Comparison of ENCODE assay signal across 11 mouse cellular contexts in genomic region chr9:71667616-71668015, GRCm38 (mm10).
DNase-seq lines count a peak whose midpoint lies in the region; ATAC-seq and TF ChIP-seq lines count a peak whose summit lies in the region.
"Had no signal": no experiment of that assay in that cellular context is flagged by ENCODE, and none has a peak within 500 bp of the region (broad histone marks: within the 10 kb centered on the region; RNA-seq: fewer than 3 reads in every experiment).

No protein-coding gene starts in this region.

- ATAC-seq in intestine, embryonic 15.5 days, result peak; percentile 73
- peak; percentile 77 for ATAC-seq in lung, embryonic 16.5 days (ENCODE audit: low read depth)
- ATAC-seq in megakaryocyte-erythroid progenitor cell, adult 5-6 weeks (replicated peaks; ENCODE audit: low FRiP score, low TSS enrichment, poor library complexity, severe bottlenecking), result no peak
- no peak for ATAC-seq in midbrain, embryonic 14.5 days (ENCODE audit: low FRiP score, low TSS enrichment)
- ATAC-seq: activated CD4-positive, CD25-positive, alpha-beta regulatory T cell, adult 4 months had no signal

- no peak for TF ChIP-seq POLR2A in cortical plate, adult 2 months (IDR thresholded peaks at IDR 0.05; ENCODE audit: extremely low read depth, insufficient read depth, low read length)

- DNase-seq in adrenal gland, adult 2 months, result peak; percentile 49
- no peak for DNase-seq in adrenal gland, adult 8-10 months
- no peak for DNase-seq in thymus, postnatal 0 days (ENCODE audit: low spot score)
- DNase-seq in midbrain, embryonic 14.5 days, result no peak

- no peak overlapping the region for H3K4me3 ChIP-seq in cortical plate, adult 2 months (ENCODE audit: insufficient read depth, low read length)
- no peak overlapping the region for H3K4me3 ChIP-seq in intestine, embryonic 15.5 days (replicated peaks)
- no peak overlapping the region for H3K4me3 ChIP-seq in lung, embryonic 16.5 days (ENCODE audit: low read length)
- no peak overlapping the region for H3K4me3 ChIP-seq in midbrain, embryonic 14.5 days (replicated peaks; ENCODE audit: low read depth, low read length)
- H3K4me3 ChIP-seq: embryonic facial prominence, embryonic 15.5 days; megakaryocyte, embryonic 14.5 days had no signal

- 24% methylated on average over 5 of the region's 5 CpGs for WGBS in intestine, embryonic 15.5 days
- WGBS in lung, embryonic 16.5 days, result 17% methylated on average over 5 of the region's 5 CpGs
- WGBS in midbrain, embryonic 14.5 days, result 76% methylated on average over 5 of the region's 5 CpGs

- 0 out of 2 replicates have a peak, but pooled peaks cover 1% of the 10 kb centered on the region for H3K4me1 ChIP-seq in cortical plate, adult 2 months (ENCODE audit: control insufficient read depth, insufficient read depth, low read length)
- peaks cover 45% of the 10 kb centered on the region for H3K4me1 ChIP-seq in intestine, embryonic 15.5 days (replicated peaks)
- H3K4me1 ChIP-seq in lung, embryonic 16.5 days (replicated peaks; ENCODE audit: control insufficient read depth, insufficient read depth, low read length), result peaks cover 30% of the 10 kb centered on the region
- no peaks in the 10 kb centered on the region for H3K4me1 ChIP-seq in midbrain, embryonic 14.5 days (ENCODE audit: control insufficient read depth, insufficient read depth, low read length)
- H3K4me1 ChIP-seq: megakaryocyte, embryonic 14.5 days had no signal

- H3K27me3 ChIP-seq in intestine, embryonic 15.5 days (replicated peaks), result no peaks in the 10 kb centered on the region
- H3K27me3 ChIP-seq in lung, embryonic 16.5 days (ENCODE audit: control insufficient read depth, insufficient read depth, low read depth, low read length), result no peaks in the 10 kb centered on the region
- H3K27me3 ChIP-seq in midbrain, embryonic 14.5 days (ENCODE audit: control insufficient read depth, insufficient read depth, low read length), result no peaks in the 10 kb centered on the region
- H3K27me3 ChIP-seq: embryonic facial prominence, embryonic 15.5 days had no signal

- H3K9ac ChIP-seq in intestine, embryonic 15.5 days, result no peak overlapping the region
- no peak overlapping the region for H3K9ac ChIP-seq in lung, embryonic 16.5 days (ENCODE audit: low read length)
- H3K9ac ChIP-seq in midbrain, embryonic 14.5 days (replicated peaks; ENCODE audit: low read length), result no peak overlapping the region
- H3K9ac ChIP-seq: embryonic facial prominence, embryonic 15.5 days had no signal

- no peak for TF ChIP-seq CTCF in cortical plate, adult 2 months (IDR thresholded peaks at IDR 0.05; ENCODE audit: extremely low read depth, insufficient read depth, low read length)

- no peaks in the 10 kb centered on the region for H3K36me3 ChIP-seq in intestine, embryonic 15.5 days
- H3K36me3 ChIP-seq in lung, embryonic 16.5 days (ENCODE audit: control insufficient read depth, insufficient read depth, low read length), result no peaks in the 10 kb centered on the region
- H3K36me3 ChIP-seq in midbrain, embryonic 14.5 days (ENCODE audit: control insufficient read depth, insufficient read depth, low read length), result no peaks in the 10 kb centered on the region
- H3K36me3 ChIP-seq: embryonic facial prominence, embryonic 15.5 days had no signal

- H3K9me3 ChIP-seq in intestine, embryonic 15.5 days, result no peaks in the 10 kb centered on the region
- H3K9me3 ChIP-seq in lung, embryonic 16.5 days (ENCODE audit: control insufficient read depth, low read length), result 0 out of 2 replicates have a peak, but pooled peaks cover 3% of the 10 kb centered on the region
- no peaks in the 10 kb centered on the region for H3K9me3 ChIP-seq in midbrain, embryonic 14.5 days (ENCODE audit: control insufficient read depth, low read length)
- H3K9me3 ChIP-seq: embryonic facial prominence, embryonic 15.5 days had no signal

- peak overlapping the region; percentile 58 for H3K27ac ChIP-seq in cortical plate, adult 2 months (ENCODE audit: insufficient read depth, low read length)
- peak overlapping the region; percentile 11; the same call in 1 of the 2 replicates for H3K27ac ChIP-seq in intestine, embryonic 15.5 days
- H3K27ac ChIP-seq in lung, embryonic 16.5 days (ENCODE audit: low read length), result peak overlapping the region; percentile 83
- H3K27ac ChIP-seq in midbrain, embryonic 14.5 days (replicated peaks; ENCODE audit: low read depth, low read length), result no peak overlapping the region
- H3K27ac ChIP-seq: embryonic facial prominence, embryonic 15.5 days had no signal

- H3K4me2 ChIP-seq in intestine, embryonic 15.5 days (replicated peaks), result no peak overlapping the region
- H3K4me2 ChIP-seq in lung, embryonic 16.5 days (ENCODE audit: low read depth, low read length), result peak overlapping the region; percentile 11; the same call in 1 of the 2 replicates
- H3K4me2 ChIP-seq in midbrain, embryonic 14.5 days (ENCODE audit: low read length), result no peak overlapping the region
- H3K4me2 ChIP-seq: embryonic facial prominence, embryonic 15.5 days had no signal

Comparison
In these comparisons a context has a peak if more than half of its experiments do, and no peak if none do; other contexts are left out.
1. ATAC-seq: peak in intestine, embryonic 15.5 days (single experiment) and lung, embryonic 16.5 days (single experiment); none in megakaryocyte-erythroid progenitor cell, adult 5-6 weeks (single experiment) and midbrain, embryonic 14.5 days (single experiment).